Mouse (Mus musculus) retina, postnatal 7 days (tissue): Measurements from ENCODE around the gene Mettl15.
A peak's percentile ranks its signal among the peaks of the same experiment; 100 is the strongest.
"Not testable (repeated sequence)": the region's sequence is repeated elsewhere in the genome, so short reads cannot be mapped to it uniquely, and the experiment has no call there.

Experiments
- DNase-seq: peaks from one replicate; pipeline ENCODE4 v3.0.0-alpha.2; 2012; ENCODE audit warnings: low read depth, low spot score

The Mettl15 gene

DNA sequence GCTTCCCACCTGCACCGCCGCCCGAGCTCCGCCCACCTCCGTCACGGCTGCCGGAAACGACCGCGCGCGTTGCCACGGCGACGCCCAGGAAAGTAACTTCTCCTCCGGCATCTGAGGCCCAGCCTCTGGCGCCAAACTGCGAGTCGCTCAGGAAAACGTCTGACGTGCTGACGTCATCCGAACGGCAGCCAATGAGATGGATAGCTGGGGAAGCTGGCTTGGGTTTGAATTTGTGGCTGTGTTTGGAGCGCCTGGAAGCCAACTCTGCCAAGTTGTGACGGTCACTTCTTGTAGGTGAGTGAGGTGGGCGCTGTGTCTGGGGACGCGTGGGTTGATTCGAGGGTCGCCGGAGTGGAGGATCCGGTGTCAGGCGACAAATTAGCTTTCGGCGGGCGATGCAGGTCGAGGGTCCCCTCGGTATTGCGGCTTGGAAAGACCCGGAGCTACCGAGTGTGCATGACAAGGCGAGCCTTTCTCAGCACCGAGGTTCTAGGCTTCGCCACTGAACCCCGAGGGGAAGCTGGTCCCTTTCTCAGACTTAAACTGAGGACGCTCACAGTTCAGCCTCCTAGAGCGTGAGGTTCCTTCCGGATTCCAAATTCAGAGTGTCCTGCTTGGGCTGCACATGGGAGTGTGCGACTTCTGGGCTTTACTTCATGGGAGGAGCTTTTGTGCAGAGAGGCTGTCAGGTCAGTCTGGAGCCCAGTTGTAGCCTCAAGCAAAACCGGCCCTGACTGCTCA is at the start of gene Mettl15, which contains the start of gene Kif18a:
Gene Mettl15, minus strand, starts transcription at position 149 of the 741 bp plus-strand sequence.
Gene Kif18a, plus strand, starts transcription at position 139 of the 741 bp plus-strand sequence.
- peak; percentile 92 for DNase-seq

GRCm38 (mm10) chr2:109311369-109311768 is 30.8 kb upstream of the Mettl15 start:
- DNase-seq: no peak

- DNase-seq: no peak
These were observed 23.1 kb upstream of the Mettl15 start for GRCm38 (mm10) chr2:109303638-109304037.

DNA sequence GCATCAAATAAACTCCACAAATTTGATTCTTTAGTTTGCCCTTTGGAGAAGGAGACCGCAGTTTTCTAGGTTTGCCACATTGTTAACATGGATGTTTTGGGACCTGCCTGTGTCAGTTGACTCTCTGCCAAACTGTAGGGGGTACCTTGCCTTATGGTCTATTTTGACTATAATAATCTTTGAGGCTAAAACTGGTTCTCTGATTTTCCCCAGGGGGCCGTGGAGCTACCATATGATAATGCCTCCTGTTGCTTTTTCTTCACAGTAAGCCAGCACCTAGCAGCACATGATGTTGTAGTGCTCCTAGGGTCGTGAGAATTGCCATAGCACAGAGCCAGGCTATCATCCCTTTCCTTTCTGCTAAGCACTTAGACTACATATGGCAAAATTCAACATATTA is 21.7 kb upstream of the Mettl15 start:
- DNase-seq: no peak

DNA sequence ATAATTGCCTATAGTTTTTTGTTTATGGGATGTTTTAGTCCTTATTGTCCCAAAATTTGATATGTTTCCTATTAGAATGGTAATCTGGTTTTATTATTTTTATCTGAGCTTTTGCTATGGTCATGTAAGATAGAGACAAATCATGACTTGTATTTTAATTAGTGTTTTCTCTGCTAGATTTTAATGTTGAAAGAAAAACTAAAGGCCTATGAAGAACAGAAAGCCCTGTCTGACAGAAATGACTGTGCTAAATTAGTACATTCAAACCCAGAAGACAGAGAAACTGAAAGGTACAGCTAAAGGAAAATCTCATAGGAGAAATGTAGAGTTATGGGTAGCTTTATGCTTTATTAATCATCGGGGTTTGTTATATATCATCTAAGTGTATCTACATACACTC is 17.6 kb upstream of the Mettl15 start:
- no peak for DNase-seq

DNA sequence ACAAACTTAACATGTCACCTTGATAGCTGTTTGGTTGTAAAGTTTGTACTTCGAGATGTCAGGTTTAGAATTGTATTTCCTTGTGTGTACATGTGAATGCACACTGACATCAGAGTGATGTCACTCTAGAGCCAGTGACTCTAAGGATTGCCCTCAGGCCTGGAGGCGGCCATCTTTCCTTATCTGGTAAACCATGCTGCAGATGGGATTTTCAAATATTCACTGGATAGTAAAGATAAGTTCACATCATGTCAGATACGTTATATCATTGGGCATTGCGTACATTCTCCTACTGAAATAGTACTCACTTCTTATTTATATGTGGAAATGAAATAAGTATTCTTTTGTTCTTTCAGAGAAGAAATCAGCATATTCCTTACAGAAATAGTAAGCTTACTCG is 15.7 kb upstream of the Mettl15 start:
- no peak for DNase-seq

DNA sequence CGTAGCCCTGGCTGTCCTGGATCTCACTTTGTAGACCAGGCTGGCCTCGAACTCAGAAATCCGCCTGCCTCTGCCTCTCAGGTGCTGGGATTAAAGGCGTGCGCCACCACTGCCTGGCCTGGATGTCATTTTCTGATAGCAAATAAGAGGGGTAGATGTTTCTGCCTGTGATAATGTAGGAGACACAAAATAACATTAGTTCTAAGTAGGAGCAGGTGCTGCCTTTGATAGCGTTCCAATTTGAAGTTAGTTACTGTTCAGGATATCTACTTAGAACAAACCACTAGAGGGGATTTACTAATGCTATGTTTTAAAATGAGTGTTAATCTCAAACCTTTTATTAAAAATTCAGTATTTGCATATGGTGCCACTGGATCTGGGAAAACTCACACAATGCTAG is 8.8 kb upstream of the Mettl15 start:
- DNase-seq: no peak

- DNase-seq: no peak
These were observed 3.6 kb upstream of the Mettl15 start for GRCm38 (mm10) chr2:109284121-109284520.

DNA sequence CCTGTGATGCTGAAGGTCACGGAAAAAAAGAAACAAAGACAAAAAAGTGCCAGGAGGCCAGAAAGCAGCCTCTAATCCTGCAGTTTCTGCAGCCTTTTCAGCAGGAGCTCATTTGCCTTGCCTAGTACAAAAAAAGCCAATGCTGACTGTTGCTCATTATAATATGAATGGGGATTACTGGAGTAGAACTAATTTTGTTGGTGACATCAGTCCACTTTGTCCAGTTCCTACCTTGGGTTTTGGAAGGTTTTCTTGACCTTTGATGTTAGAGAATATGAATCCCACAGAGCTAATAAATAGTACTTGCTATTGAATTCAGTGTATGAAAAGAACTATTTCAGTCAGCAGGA is 768 bp upstream of the Mettl15 start:
- no peak for DNase-seq

DNA sequence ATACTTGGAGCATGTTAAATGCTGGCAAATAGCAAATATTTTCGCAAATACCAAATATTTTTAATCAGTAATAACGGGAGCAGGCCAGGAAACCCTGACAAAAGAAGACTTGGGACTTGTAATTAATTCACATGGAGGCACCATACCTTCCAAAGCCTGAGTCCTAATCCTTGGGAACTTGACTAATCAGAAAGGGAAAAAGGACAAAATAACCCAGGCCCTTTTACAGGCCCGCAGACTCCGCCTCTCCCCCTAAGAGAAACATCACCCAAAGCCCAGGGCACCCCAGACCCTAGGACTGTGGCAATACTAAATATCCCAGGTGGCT is 312 bp downstream of the Mettl15 start:
- DNase-seq: no peak

DNA sequence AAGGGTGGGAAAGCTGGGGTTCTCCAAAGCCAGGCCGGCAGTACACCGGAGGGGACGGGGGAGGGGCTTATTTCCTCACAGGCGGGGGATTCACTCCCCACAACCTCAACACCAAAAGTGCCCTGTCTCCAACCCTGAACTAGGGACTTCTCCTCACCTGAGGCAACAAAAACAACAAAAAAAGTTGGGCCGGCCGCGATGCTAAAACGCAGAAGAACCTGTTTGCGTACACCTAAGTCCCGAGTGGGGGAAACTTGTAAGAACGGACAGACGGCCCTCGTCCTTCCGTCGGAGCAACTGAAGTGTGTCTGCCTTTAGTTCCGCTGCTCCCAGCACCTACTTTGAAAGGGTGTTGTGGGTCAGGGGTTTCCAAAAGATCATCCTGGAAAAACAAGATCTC is 2.5 kb downstream of the Mettl15 start:
- DNase-seq: no peak

GRCm38 (mm10) chr2:109277593-109277992 is 3.0 kb downstream of the Mettl15 start:
- DNase-seq: no peak

DNA sequence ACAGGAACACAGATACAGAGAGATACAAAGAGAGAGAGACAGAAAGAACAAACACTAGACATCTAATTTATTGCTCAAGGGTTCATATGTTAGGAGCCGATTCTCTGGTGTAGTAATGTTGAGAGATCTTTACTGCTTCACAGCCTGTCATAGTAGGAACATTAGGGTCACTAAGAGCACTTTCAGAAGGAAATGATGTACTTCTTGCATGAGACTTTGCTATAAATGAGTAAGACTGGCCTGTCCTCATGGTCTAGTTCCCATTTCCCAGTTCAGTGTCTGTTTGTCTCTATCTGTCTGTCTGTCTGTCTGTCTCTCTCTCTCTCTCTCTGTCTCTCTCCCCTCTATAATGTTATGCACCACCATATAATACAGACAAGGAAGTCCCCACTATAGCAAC is 7.5 kb downstream of the Mettl15 start:
- DNase-seq: no peak

DNA sequence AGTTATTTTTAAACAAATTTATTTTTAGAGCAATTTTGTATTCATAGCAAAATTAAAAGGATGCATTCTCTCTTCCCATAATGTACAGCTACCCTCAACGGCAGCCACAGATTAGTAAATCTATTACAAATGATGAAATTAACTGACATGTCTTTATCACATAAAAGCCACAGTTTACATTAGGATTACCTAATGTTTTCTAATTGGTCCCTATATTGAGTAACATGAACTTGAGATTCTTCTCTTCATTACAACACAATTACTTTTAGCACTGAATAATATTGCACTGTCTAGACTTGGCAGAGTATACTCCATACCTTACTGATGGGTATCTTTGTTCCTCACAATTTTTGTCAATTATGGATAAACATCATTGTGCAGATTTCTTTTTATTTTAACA is 17.8 kb downstream of the Mettl15 start:
- no peak for DNase-seq

GRCm38 (mm10) chr2:109241947-109242346 is 38.6 kb downstream of the Mettl15 start:
- no peak for DNase-seq

- DNase-seq: no peak
These were observed 44.8 kb downstream of the Mettl15 start for GRCm38 (mm10) chr2:109235741-109236140.

- no peak for DNase-seq
These were observed 46.7 kb downstream of the Mettl15 start for GRCm38 (mm10) chr2:109233876-109234275.

DNA sequence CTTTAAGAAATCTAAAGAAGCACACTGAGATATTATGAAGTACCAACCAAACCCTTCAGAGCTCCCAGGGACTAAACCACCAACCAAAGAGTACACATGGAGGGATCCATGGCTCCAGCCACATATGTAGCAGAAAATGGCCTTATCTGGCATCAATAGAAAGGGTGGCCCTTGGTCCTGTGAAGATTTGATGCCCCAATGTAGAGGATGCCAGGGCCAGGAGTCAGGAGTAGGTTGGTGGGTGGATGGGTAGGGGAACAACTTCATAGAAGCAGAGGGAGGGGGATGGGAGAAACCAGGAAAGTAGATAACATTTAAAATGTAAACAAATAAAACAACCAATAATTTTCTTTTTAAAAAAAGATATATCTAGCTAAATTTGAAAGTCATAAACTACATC is 50.1 kb downstream of the Mettl15 start:
- DNase-seq: no peak

DNA sequence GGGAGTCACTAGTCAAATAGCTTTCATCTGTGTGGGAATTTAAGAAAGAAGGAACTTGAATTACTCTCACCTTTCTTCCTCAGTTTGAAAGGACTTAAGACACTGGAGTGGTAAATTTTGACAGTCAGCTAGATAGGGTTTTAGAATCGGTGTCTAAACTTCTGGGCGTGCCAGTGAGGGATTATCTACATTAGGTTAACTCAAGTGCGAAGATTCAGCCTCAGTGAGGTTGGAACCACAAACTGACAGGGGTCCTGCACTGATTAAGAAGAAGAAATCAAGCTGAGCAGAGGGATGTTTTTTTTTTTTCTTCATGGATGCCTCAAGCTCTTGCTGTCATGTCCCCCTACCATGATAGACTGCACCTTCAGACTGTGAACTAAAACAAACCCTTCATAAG is 53.4 kb downstream of the Mettl15 start:
- no peak for DNase-seq

DNA sequence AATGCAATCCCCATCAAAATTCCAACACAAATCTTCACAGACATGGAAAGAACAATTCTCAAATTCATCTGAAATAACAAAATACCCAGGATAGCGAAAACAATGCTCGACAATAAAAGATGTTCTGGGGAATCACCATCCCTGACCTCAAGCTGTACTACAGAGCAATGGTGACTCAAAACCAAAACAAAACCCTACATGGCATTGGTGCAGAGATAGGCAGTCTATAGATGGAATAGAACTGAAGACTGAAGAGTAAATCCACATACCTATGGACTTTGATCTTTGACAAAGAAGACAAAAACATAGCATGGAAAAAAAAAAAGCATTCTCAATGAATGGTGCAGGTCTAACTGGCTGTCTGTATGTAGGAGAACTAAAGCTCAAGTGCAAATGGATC is 59.1 kb downstream of the Mettl15 start:
- DNase-seq: no peak

DNA sequence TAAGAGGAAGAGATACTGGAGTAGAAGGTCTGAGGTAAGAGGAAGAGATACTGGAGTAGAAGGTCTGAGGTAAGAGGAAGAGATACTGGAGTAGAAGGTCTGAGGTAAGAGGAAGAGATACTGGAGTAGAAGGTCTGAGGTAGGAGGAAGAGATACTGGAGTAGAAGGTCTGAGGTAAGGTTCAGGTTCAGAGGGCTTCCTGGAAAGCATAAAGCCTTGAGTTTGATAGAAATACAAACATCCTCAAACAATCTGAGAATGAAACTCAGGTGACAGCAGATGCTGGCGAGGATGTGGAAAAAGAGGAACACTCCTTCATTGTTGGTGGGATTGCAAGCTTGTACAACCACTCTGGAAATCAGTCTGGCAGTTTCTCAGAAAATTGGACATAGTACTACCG is 63.9 kb downstream of the Mettl15 start:
- DNase-seq: not testable (repeated sequence)

- not testable (repeated sequence) for DNase-seq
These were observed 69.9 kb downstream of the Mettl15 start for GRCm38 (mm10) chr2:109210641-109211040.

DNA sequence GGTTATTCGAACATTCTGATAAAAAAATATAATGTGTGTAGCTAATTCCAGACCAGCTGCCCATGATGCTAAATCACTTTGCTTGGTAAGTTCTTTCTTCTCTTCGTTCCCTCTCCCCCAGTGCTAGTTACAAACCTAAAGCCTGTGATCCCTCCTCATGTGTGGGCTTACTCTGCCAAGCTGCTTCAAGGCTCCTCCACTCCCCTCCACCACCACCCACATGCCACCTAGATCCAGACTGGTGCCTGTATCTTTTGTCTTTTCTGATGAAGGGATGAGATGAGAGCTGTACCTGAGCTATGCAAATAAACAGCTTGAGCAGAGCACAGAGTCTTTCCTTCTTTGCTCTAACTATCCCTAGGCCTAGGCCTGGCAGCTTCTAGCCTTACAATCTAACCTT is 72.5 kb downstream of the Mettl15 start:
- no peak for DNase-seq

DNA sequence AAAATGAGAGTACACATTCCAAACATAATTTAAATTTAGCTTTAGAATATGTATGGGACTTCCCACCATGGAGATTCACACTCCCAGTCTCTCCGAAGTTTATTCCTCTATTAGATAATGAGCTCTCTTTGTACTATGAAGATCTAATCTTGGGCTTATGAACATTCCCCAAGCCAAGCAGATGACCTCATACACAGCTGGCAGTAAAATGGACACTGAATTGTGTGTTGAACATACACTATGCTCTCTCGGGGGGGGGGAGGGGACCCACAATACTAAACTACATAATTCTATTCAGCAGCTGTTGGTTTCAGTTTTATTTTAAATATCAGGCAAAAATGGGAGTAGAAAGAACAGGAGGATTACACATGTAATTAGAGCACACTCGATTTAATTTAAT is 97.6 kb downstream of the Mettl15 start:
- no peak for DNase-seq
